Mouse (Mus musculus) thymus, postnatal 10 days (tissue): ENCODE data around the gene Slc43a2.
A peak's percentile ranks its signal among the peaks of the same experiment; 100 is the strongest.
"Not testable (repeated sequence)": the region's sequence is repeated elsewhere in the genome, so short reads cannot be mapped to it uniquely, and the experiment has no call there.

Experiments
- DNase-seq, 2 experiments: peaks; one replicate each; pipeline ENCODE4 v3.0.0; 2021; ENCODE audit warnings: low spot score in 2 of 2

Slc43a2 gene

DNA sequence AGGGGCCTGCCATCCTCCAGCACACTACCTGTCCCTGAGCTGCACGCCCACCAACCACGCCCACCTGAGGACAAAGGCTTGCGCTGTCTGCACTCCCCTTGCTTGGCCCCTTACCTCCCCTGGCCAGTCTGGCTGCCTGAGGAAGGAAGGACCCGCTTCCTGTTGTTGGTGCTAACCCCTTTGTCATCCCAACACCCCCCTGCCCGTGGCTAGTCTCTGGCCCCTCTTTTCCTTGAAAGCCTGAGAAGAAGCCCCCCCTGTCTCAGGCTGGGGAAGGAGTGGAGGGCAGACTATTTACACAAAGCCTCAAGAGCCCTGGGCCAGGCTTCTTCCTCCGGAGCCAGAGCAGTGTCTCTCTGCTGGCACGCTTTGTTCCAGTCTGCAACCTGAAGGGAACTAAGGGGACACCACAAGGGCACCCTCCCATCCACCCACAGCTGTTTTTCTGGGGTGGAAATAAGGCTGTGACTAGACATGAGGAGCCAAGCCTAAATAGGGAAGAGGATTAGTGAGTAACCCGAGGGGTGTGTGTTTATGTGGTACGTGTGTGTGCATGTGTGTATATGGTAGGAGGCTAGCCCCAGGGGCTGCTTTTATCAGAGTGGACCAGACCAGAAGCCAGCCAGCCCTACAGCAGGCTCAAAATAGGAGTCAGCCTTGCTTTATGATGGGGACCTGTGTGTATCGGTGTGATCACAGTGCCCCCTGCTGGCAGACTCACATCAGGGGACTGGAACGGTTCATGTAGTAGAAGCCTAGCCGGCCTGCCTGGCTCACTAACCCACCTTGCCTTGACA lies 41.6 kb downstream of the Slc43a2 start:
- DNase-seq, result peak; percentile 87 to 95

DNA sequence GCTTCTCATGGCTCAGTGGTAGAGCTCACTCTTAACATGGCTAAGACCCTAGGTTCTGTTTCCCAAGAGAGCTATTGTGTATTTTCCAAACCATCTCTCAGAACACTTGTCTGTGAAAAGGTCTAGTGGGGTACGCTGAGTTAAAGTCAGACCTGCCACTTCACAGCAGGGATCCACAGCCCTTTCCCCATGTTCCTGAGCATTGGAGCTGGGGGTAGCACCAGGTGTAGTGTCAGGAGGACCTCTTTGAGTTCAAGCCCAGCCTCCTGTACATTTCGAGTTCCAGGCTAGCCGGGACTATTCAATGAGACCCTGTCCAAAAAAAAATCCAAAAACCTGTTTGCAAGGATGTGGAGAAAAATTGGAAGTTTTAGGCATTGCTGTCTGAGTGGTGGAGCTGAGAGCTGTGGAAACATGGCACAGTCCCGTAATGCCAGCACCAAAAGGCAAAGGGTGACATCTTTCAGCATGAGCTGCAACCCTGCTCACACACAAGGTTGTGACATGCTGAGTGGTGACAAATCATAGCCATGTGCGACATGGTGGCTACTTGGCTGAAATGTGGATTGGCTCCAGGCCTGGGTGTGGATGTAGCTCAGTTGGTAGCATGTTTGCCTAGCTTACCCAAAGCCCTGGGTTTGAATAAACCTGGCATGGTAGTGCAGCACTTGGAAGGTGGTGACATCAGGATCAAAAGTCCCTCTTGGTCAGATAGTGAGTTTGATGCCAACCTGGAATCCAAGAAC lies 43.1 kb downstream of the Slc43a2 start:
- no peak for DNase-seq

DNA sequence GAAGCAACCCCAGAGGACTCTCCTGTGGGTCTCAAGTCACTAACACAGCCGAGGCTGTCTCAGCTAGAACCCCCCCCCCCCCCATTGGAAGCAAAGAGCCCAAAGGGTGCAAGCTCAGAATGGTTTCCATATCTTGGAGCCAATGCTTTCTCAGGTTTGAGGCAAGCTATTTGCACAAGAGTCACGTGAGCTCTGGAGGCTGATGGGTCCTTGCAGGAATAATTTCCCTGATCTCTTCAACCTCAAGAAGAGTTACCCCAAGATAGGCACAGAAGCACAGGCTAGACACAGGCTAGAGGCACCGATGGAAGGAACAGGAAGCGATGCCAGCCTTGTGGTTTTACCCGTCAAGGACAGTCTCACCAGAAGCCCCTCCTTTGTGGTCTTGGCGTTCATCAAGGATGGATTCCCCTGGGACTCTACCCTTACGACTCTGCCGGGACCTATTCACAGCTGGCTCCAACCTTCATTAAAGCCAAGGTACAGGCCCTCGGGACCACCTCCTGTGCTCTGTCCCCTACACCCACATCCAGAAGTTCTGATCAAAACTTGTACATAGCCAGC lies 44.1 kb downstream of the Slc43a2 start:
- no peak for DNase-seq

DNA sequence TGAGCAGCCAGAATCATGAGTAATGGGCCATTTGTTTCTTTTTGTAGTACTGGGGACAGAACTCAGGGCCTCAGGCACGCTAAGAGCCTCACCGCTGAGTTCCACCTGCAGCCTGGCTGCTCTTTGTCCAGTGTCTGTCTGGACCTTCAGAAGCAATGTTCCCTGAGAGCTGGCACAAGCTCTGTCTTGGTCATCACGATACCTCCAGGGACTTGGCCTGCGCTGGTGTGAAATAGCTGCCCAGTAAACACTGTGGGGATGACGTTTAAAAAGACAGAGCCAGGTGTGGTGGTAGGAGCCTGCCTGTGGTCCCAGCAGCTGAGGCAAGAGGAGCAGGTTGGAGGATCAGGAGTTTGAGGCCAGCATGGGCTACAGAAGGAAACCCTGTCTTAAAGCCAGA lies 47.1 kb downstream of the Slc43a2 start:
- no peak for DNase-seq

DNA sequence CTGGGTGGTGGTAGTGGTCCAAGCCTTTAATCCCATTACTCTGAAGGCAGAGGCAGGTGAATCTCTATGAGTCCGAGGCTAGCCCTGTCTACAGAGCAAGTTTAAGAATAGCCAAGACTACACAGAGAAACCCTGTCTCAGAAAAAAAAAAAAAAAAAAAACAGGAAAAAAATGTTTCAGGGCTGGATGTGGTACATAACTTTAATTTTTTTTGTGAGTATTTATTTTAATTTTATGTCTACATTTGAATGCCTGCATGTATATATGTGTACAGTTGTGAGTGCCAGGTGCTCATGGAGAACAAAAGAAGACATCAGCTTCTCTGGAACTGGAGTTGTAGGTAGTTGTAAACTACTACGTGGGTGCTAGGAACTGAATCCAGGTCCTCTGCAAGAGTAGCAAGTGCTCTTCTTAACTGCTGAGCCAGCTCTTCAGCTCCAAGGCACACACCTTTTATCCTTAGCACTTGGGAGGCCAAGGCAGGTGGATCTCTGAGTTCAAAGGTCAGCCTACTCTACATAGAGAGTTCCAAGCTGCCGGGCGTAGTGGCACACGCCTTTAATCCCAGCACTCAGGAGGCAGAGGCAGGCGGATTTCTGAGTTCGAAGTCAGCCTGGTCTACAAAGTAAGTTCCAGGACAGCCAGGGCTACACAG lies 50.1 kb downstream of the Slc43a2 start:
- peak in 1 of 2 experiments; percentile 2 for DNase-seq

DNA sequence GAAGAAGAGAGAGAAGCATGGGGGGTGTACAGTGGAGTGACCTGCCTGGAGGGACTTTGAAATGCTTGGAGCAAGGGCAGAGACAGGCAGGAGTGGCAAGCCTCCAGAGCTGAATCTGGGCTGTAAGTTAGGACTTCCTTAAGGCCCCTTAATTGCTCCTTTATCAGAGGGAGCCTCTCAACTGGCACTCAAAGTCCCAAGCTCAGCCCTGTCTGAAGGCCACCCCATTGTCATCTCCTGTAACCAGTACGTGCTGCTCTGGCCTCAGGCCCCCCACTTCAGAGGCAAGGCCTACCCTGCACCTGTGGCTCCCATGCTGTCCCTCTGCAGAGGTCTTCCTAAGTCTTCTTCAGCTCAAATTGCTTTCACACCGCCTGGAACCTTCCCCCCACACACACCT lies 52.0 kb downstream of the Slc43a2 start:
- peak in 1 of 2 experiments; percentile 2 for DNase-seq

DNA sequence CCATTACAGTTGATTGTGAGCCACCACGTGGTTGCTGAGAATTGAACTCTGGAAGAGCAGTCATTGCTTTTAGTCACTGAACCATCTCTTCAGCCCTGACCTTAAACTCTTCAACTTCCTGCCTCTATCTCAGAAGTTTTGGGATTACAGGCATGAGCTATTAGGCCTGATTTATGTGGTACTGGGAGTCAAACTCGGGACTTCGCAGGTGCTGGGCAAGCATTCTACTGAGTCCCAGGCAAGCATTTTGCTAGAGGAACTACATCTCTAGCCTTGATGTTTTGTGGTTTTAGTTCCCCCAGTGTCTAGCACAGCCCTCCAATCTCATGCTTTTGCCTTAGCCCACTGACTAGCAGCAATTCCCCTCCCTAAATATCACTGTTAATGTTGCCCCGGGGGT lies 53.6 kb downstream of the Slc43a2 start:
- DNase-seq, result peak in 1 of 2 experiments; percentile 3

DNA sequence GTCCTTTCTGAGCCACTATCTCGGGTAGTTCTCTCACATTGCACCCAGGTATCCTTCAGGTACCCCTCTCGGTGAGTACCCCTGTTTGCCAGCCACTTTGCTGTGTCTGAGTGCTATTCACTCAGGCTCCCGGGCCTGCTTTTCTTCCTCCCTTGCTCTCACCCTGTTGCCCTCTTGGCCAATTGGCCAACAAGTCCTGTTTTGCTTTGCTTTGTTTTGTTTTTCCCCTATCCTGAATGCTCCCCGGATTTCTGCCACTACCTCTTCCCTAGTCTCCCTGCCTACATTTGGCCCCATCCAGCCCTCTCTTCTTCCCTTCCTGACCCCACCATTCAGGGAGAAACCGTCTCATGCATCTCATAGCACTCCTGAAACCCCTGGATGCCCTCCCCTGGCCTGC lies 54.5 kb downstream of the Slc43a2 start:
- DNase-seq, result peak in 1 of 2 experiments; percentile 2

DNA sequence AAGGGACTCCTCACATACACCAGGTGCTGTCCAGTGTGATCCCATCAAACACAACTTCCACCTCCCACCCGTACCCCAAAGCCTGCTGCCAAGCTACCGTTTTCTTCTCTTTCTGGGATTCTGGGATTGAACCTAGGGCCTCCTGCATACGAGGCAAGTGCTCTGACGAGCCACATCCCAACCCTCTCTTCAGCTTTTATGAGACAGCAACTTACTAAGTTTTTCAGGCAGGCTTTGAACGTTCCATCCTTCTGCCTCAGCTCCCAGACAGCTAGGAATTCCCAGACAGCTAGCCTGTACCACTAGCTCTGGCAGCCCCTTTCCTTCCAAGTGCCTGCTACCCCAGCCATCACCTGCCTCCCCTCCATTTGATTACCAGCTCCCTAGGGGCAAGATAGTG lies 55.5 kb downstream of the Slc43a2 start:
- DNase-seq, result no peak

DNA sequence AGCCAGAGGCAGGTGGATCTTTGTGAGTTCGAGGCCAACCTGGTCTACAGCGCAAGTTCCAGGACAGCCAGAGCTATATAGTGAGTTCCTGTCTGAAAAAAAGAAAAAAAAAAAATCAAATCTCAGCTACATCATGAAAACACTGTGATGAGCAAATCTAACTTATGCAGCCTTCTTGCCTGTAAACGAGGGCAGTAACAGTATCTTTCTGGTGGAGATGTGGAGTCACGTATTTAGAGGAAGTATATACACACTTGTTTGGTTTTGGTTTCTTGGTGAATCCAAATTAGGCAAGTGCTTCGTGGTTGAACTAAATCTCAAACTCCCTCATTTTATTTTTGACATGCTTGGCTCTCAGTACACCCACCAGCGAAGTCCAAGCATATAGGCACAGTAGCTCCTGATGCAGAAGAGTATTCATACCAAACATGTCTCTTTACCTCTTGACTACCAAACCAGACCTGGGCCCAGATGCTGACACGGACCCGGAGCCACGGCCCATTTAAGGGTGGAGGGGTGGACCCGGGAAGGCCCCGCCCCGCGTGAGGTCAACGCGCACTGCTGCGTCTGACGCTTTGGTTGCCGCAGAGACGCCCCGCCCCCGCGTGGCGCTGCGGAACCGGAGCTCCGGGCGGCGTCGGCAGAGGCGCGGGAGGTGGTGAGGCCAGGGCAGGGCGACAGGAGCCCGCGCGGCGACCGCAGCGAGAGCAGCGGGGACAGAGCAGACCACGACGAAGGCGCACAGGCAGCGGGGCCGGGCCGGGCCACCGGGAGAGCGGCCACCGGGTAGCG lies 56.2 kb downstream of the Slc43a2 start, which contains the start of gene Pitpna:
TSS of gene Pitpna (plus strand) at position 605 of the 792 bp plus-strand sequence.
- peak; percentile 91 to 94 for DNase-seq

DNA sequence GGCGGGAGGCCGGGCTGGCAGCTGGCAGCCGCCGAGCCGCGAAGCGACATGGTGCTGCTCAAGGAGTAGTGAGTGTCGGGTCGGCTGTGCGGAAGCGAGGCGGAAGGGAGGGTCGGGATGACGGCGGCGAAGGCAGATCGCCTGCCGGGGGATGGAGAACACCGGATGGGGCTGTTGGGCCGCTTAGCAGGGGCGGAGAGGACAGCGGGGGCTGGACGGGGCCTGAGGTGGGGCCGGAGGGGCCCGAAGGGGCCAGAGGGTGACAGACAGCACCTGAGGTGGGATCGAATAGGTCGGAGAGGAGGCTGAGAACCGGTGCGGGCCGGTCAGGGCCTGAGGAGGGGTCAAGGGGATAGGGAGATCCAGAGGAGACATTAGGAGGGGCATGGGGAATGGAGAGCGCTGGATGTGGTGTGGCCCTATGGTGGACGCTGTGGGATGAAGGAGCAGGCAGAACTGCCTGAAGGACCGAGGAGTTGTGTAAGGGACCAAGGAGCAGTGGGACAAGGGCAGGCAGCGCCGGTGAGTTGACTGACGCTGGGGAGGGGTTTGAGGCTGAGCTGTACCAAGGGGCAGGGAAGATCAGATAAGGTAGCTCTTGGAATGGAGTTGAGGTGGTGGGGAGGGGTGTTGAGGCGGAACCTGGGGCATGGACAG lies 56.9 kb downstream of the Slc43a2 start:
- DNase-seq, result peak; percentile 80 to 81

DNA sequence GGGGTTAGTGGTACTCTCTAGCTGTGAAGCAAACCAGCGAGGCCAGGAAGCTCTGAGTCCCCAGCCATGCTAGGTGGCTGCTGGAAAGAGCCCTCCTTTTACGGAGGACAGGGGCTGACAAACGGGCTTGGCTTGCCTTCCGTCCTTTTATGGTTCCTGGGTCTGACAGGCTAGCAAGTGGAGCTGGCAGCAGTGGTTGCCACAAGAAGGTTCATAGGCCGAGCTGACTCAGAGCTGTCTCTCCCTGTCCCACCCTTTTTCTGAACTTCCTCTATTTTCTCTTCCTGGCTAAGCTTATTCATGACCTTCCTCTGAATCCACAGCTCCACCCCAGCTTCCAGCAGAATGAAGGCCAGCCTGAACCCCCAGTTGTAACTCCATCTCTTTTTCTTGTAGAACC lies 61.1 kb downstream of the Slc43a2 start:
- DNase-seq, result no peak

DNA sequence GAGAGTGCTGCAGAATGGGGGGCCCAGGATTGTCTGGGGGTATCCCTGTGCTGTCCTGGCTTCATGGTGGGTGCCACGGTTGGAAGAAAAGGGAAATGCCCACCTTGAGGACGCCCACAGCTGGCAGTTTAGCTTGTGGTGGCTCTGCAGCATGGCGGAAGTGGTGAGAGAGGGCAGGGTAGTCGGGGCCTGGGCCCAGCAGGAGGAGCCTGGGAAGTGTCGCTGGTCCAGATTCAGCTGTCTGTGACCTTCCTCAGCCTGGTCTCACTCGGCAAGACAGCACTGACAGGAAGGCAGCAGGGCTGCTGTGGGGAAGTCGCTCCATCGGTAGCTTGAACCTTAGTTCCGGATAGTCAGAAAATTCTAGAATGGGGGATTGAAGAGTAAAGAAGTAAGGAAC lies 62.9 kb downstream of the Slc43a2 start:
- DNase-seq, result peak; percentile 35 to 39

DNA sequence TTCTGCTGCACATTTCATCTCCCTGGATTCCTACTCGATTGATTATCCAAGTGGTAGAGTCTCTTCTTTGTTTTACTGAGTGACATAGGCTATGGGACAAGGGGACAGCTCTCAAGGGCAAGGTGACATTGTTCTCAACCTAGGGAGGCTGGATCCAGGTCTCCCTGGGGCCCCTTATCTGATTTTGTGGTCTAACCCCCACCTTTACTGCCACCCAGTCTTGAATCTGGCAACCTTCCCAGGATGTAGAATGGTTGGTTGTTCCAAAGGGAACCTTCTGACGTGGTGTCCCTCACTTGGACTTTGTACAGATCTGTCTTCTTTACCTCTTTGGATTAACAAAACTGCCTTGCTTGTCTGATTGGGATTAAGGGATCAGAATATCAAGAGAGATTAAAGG lies 63.9 kb downstream of the Slc43a2 start:
- no peak for DNase-seq

DNA sequence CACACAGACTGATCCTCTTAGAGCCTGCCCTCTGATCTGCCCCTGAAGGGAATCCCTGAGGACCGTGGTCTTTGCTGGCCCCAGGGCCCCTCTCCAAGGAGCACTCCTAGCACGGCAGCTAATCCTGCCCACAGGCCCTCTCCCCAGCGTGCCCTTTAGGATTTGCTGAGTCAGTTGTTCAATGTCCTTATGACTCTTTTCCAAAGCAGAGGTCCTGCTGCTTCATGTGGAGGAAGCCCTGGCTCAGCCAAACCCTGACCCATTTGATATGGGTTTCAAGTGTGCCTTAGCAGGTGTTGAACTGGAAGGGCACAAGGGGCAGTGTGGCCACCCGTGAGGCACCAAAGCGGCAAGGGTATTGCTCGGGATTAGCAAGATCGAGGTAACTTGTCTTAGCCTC lies 64.3 kb downstream of the Slc43a2 start:
- DNase-seq, result no peak

DNA sequence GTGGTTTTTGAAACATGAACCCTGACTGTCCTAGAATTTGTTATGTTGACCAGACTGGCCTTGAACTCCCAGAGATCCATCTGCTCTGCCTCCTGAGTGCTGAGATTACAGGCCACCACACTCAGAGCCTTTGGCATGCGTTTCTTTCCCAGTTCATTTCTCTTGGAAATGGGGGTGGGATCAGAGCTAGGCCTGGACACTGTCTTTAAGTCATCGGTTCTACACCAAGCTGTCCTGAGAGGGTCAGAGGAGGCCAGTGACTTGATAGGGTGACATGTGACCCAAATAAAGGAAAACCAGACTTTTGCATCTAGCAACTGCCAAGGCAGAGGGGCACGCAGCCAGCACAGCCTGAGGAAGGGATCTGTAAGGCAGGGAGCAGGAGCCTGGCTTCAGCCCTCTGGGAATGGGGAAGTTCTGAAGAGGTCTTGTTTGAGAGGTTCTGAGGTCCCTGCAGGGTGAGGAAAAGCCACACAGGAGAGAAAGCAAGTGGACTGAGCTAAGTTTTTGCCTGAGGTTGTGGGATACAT lies 65.3 kb downstream of the Slc43a2 start:
- no peak for DNase-seq

DNA sequence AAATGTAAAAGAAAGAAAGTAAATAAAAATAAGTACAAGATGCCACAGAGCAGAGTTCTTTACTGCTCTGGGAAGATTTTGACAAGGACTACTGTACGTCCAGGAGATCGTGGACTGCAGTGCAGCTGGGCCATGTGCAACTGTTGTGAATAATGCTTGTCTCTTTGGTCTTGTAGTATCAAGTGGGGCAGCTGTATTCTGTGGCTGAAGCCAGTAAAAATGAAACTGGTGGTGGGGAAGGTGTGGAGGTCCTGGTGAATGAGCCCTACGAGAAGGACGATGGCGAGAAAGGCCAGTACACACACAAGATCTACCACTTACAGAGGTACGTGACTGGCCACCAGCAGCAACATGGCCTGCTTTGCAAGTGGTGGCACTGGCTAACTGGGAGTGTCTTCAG lies 66.5 kb downstream of the Slc43a2 start:
- no peak for DNase-seq

DNA sequence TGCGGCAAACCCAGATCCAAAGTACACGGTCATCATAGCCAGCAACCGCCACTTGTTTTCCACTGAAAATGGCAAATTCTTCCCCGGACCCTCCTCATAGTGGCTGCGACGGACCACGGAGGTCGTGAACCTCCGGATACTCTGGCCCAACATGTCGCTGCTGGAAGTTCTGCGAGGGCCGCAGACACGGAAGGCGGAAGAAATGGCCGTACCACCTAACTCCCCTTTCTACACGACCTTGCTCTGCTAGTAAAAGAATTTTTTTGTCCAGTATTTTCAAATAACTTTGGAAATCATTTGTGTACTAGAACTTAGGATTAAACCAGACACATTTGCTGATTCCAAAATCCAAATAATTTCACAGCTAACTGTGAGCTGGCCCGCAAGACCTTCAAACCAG lies 68.3 kb downstream of the Slc43a2 start:
- DNase-seq, result not testable (repeated sequence)

DNA sequence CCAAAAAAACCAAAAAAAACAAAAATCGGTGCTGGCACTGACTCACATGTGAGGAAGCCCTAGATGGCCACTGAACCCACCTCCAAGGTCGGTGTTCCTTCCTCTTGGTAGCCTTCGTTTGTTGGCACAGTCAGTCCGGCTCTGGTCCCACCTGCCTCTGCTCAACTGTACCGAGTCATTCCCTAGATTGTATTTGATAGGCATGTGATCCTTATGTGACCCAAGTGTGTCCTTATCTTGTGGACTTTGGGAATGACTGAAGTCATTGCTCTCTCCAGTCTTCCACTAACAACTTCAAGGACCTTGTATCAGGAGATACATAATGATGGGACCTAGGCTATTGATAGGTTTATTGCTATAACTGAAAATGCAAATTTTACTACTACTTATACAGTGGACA lies 73.3 kb downstream of the Slc43a2 start:
- no peak for DNase-seq

DNA sequence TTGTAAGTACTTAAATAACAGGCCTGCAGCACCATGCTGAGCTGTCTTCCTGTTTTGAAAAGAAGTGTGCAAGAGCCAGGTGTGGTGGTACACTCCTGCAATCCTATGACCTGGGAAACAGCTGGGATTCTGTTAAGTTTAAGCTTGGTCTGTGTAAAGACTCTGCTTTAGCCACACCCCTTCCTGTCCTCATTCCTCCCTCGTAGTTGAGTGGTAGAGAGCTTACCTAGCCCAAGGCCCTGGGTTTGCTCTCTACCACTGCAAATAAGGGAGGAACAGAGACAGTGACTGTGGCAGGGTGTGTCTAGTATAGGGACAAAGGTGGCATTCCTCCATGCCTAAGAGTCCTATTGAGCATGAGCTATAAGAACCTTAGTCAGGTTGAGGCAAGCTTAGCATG lies 73.8 kb downstream of the Slc43a2 start:
- no peak for DNase-seq

DNA sequence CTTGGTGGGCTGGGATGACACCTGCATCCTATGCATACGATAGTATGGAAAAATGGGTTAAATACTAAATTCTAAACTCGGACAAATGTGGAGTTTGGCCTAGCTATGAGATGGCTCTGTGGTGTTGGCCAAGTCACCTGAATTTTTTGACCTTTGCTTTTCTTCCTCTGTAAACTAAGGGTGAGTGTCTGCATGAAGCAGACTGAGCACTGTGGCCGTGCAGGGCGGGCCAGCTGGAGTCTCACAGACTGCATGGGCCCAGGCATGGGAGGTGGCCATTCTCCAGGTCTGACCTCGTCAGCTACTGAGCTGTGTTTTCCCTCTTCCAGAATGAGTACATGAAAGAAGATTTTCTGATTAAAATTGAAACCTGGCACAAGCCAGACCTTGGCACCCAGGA lies 77.3 kb downstream of the Slc43a2 start:
- no peak for DNase-seq
